Mouse (Mus musculus) ES-E14 (cell line): ENCODE data around the gene Eef1a2.

Source experiments
- CHD2 ChIP-seq: IDR thresholded peaks from 2 replicates; pipeline ENCODE4 v1.6.1; 2014; ENCODE audit warnings: mild to moderate bottlenecking, low read depth, low read length, inconsistent platforms
- HCFC1 ChIP-seq: IDR thresholded peaks from 2 replicates; pipeline ENCODE4 v1.6.1; 2012; ENCODE audit warnings: low read length, inconsistent platforms, borderline replicate concordance; ENCODE audit not compliant: insufficient read depth
- MAFK ChIP-seq: IDR thresholded peaks from 2 replicates; pipeline ENCODE4 v1.6.1; 2014; ENCODE audit warnings: mild to moderate bottlenecking, low read depth, low read length, inconsistent platforms; ENCODE audit not compliant: insufficient read depth
- ZC3H11A ChIP-seq: IDR thresholded peaks from 2 replicates; pipeline ENCODE4 v1.6.1; 2012; ENCODE audit warnings: low read depth, mild to moderate bottlenecking, inconsistent platforms, low read length, borderline replicate concordance

DNA sequence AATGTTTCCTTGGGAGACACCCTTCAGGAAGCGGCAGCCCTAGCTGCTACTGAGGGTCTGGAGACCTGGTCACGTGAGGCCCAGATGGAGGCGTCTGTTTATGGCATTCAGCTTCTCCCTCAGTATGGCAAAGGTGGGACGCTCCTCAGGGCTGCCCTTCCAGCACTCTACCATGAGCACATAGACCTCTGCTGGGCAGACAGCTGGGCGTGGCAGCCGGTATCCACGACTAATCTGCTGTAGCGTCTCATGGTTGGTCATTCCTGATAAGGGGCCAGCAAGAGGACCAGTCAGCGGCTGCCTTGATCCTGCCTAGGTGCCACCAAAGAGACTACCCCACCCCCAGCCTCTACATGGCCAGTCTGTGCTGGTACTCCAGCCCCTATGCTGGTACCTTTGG is 49.3 kb upstream of the Eef1a2 start:
- no peak for TF ChIP-seq HCFC1
- TF ChIP-seq ZC3H11A: no peak
- no peak for TF ChIP-seq MAFK
- no peak for TF ChIP-seq CHD2
